Comparison of ENCODE assay signal across 8 mouse cellular contexts in the genomic region with DNA sequence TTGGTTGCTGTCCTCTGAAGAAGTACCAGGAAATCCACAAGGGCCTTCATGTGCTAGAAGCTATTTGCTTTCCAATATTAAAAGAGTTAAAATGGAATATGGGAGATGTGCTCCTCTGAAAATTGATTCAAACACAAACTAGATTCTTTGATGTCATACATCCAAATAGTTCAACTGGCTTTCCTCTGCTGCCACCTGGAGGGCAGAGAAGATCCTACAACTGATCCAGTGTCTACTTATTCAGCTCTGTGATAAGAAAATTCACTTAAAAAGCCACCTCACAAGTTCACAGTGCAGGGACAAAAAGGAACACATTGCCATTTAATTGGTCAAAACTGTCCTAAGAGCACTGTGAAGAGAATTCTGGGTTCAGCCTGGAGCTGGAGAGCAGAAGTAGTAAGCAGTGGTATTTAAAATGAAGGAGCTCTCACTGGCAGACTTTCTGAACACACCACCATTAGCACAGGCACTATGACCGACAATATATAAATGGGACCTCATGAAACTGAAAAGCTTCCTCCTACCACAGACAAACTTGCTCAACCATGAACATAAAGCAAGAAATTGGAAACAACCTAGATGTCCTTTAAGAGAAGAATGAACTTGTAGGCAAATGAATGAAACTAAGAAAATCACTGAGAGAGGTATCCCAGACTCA.
A peak's percentile ranks its signal among the peaks of the same experiment; 100 is the strongest.
DNase-seq lines count a peak whose midpoint lies in the region; TF ChIP-seq lines count a peak whose summit lies in the region.
"Had no signal": no experiment of that assay in that cellular context is flagged by ENCODE, and none has a peak within 500 bp of the region (broad histone marks: within the 10 kb centered on the region; RNA-seq: fewer than 3 reads in every experiment).

No protein-coding gene starts in this region.

- no peak overlapping the region for H3K9ac ChIP-seq in ES-E14 (ENCODE audit: insufficient read depth, low read depth, low read length, poor library complexity, severe bottlenecking)
- H3K9ac ChIP-seq: limb, embryonic 13.5 days had no signal

- in situ Hi-C loops in ES-E14 (cut with MboI; ENCODE audit: low sequenced_read_pairs in 2 of 2, unreplicated experiment in 2 of 2): no loop called here

- no peaks in the 10 kb centered on the region for H3K36me3 ChIP-seq in ES-E14 (ENCODE audit: control insufficient read depth, insufficient read depth, low read length, poor library complexity, severe bottlenecking)

- no peaks in the 10 kb centered on the region for H3K4me1 ChIP-seq in ES-E14 (ENCODE audit: control insufficient read depth in 2 of 2, insufficient read depth in 2 of 2, low read length in 2 of 2, poor library complexity in 1 of 2)
- H3K4me1 ChIP-seq: limb, embryonic 13.5 days had no signal

- H3K27ac ChIP-seq in ES-E14 (ENCODE audit: insufficient read depth, low read depth, low read length, poor library complexity, severe bottlenecking): no peak overlapping the region
- H3K27ac ChIP-seq: limb, embryonic 13.5 days had no signal

- H3K9me3 ChIP-seq in ES-E14 (ENCODE audit: control insufficient read depth, insufficient read depth, low read depth, low read length): no peaks in the 10 kb centered on the region
- H3K9me3 ChIP-seq: limb, embryonic 13.5 days had no signal

- DNase-seq in B cell, adult 2 months: peak; percentile 82 to 85
- DNase-seq in ES-E14 (ENCODE audit: low read depth, low spot score): peak; percentile 50
- peak; percentile 80 for DNase-seq in cerebellum, adult 11 months
- DNase-seq in frontal cortex, postnatal 10 days (ENCODE audit: low spot score in 2 of 2): peak; percentile 48 to 77
- peak; percentile 86 for DNase-seq in kidney, postnatal 4 days
- peak; percentile 56 to 63 for DNase-seq in lung, adult 18-20 months
- peak; percentile 93 to 96 for DNase-seq in right cerebral cortex, adult 2 months (ENCODE audit: low spot score in 2 of 2)

- no peak overlapping the region for H3K4me3 ChIP-seq in ES-E14 (ENCODE audit: insufficient read depth in 1 of 2, low read depth in 1 of 2, low read length in 2 of 2, poor library complexity in 1 of 2, severe bottlenecking in 1 of 2)
- H3K4me3 ChIP-seq: limb, embryonic 13.5 days had no signal

TF ChIP-seq in ES-E14, 5 proteins besides CTCF, POLR2A, EP300 and RAD21:
- TF ChIP-seq MAFK (IDR thresholded peaks at IDR 0.05; ENCODE audit: insufficient read depth, low read depth, low read length) (no peak), ZNF384 (IDR thresholded peaks at IDR 0.05; ENCODE audit: low read depth, low read length) (no peak), ZC3H11A (IDR thresholded peaks at IDR 0.05; ENCODE audit: borderline replicate concordance, low read depth, low read length) (peak; percentile 76; the same call in 1 of the 2 replicates)
